Mouse (Mus musculus): ENCODE measurements at regions not wholly inside any gene's neighbourhood (a gene's known extent, or its start where the extent isn't known, plus 50 kb on each side); places are given as distances from the start of the nearest gene placed in this dataset.

DNA sequence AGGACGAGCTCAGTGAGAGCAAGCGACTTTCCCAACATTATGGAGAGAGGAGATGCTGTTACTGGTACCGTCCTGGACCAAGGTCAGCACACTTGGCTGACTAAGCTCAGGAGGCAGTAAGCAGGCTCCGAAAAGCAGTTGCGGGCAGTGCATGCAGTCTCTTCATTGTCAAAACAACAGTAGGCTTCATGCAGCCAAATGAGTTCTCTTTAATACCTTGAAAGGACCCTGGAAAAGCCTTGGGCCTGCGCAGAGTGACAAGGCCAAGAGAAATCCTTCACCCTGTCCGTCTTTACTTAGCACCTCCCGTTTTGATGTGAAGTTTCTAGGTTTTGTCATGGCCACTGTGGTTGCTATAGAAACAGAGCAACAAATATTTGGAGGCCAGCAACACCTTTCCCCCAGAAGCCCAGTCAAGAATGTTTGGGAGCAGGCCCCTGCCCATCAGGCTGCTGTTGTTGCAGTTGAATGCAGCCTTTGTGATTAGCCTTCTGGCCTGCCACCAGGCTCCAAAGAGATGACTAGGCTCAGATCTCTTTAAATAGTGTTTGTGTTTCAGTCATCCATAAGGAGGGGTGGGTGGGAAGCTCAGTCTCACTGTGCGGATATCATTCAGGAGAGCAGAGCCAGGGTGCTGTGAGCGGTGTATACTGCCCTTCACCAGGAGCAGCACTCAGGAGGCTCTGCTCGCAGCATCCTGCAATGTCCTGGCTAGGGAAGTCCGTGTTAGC lies 85.6 kb upstream of the Jun start:
- TF ChIP-seq CTCF (IDR thresholded peaks at IDR 0.05; ENCODE audit: borderline replicate concordance, control insufficient read depth, extremely low read depth, insufficient read depth, low read length, poor library complexity) (no peak), POLR2A (IDR thresholded peaks at IDR 0.05; ENCODE audit: control insufficient read depth, extremely low read depth, insufficient read depth, low read length, poor library complexity) (no peak)
